Mouse (Mus musculus) testis, adult 10 weeks (tissue): ENCODE results near the gene Gm7073. TPM values are rescaled to one million over a fixed set of nuclear protein-coding genes. Genes with fewer than 3 reads are reported as not detected.

Experiments used
- polyA plus RNA-seq: library from polyadenylated mRNA; stranded (reverse); fragments of 350-450 nt; fragmentation: Illumina TruSeq; extraction: RNeasy Lipid Tissue Mini Kit (QIAGEN cat#74804); gene quantifications from one replicate; pipeline ENCODE4 v1.2.3, GENCODE M21; 2014; ENCODE audit warnings: low read depth, low replicate concordance

The Gm7073 gene
- 131 TPM for polyA plus RNA-seq

GRCm38 (mm10) chrX:60539149-60539548 lies at the start of gene Gm7073:
TSS of gene Gm7073 (minus strand) at chrX:60539249.

Other genes with a start within 250 kb of the Gm7073 start
- gene Atp11c, start 53.4 kb upstream of the Gm7073 start, polyA plus RNA-seq = 23.9 TPM